Mouse (Mus musculus) embryonic facial prominence, embryonic 15.5 days (tissue): Measurements from ENCODE around the gene Ubqlnl. TPM values are rescaled to one million over a fixed set of nuclear protein-coding genes. Genes with fewer than 3 reads are reported as not detected.

Source experiments
- ATAC-seq: fragments of 200-750 bp; cut with Nextera tagmentation; 2 replicates; pipeline ENCODE4 v1.8.0; 2017; ENCODE audit warnings: low read depth, moderate TSS enrichment; ENCODE audit not compliant: insufficient number of reproducible peaks, low FRiP score, low TSS enrichment
- H3K27ac ChIP-seq: fragments of 300-500 bp; sonication (generic); replicated peaks from 2 replicates; pipeline ENCODE4 v1.5.1; 2015; ENCODE audit warnings: mild to moderate bottlenecking, inconsistent platforms
- H3K27me3 ChIP-seq: fragments of 300-500 bp; sonication (generic); 2 replicates; pipeline ENCODE4 v1.6.1; 2015; ENCODE audit warnings: inconsistent platforms
- H3K36me3 ChIP-seq: fragments of 300-500 bp; sonication (generic); 2 replicates; pipeline ENCODE4 v1.6.1; 2015; ENCODE audit warnings: mild to moderate bottlenecking, inconsistent platforms
- H3K4me1 ChIP-seq: fragments of 300-500 bp; sonication (generic); 2 replicates; pipeline ENCODE4 v1.6.1; 2015; ENCODE audit warnings: inconsistent platforms
- H3K4me2 ChIP-seq: fragments of 300-500 bp; sonication (generic); replicated peaks from 2 replicates; pipeline ENCODE4 v1.6.1; 2015; ENCODE audit warnings: mild to moderate bottlenecking, inconsistent platforms
- H3K4me3 ChIP-seq: fragments of 300-500 bp; sonication (generic); replicated peaks from 2 replicates; pipeline ENCODE4 v1.5.1; 2015; ENCODE audit warnings: mild to moderate bottlenecking, inconsistent platforms
- H3K9ac ChIP-seq: fragments of 300-500 bp; sonication (generic); 2 replicates; pipeline ENCODE4 v1.6.1; 2015; ENCODE audit warnings: inconsistent platforms
- H3K9me3 ChIP-seq: fragments of 300-500 bp; sonication (generic); replicated peaks from 2 replicates; pipeline ENCODE4 v1.6.1; 2016; ENCODE audit warnings: inconsistent platforms
- WGBS: fragments of 180-500 bp; shearing (Covaris S2); methylation state at CpG from one replicate; pipeline ENCODE4 v1.1.7; 2015; 5-methylcytosine and 5-hydroxymethylcytosine counted together
- polyA plus RNA-seq: library from polyadenylated mRNA; unstranded; fragments of >200 nt; fragmentation: Nextera tagmentation; extraction: Ambion mirVana; gene quantifications from 2 replicates; pipeline ENCODE4 v1.2.1, GENCODE M21; 2015

Gene Ubqlnl
- polyA plus RNA-seq, result 0.12 and 0.49 TPM in 2 replicates

DNA sequence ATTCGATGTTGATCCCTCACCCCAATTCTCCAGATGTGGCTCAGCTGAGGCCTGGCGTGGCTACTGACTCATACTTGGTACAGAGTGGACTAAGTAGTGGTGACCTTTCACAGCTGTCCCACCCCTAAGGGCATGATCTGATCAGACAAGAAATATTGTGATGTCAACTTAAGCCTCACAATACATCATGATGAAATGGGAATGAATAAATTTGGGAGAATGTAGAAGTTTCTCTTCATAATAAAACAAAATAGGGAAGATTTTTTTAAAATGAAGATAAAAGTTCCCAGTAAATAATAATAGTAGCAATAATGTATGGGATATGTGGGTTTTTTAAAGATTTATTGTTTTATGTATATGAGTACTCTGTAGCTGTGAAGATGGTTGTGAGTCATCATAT is at the start of gene Ubqlnl:
Gene Ubqlnl (minus strand): TSS at position 101 of the 400 bp plus-strand sequence.
- WGBS, result 76% methylated on average over 2 of the region's 2 CpGs
- Histone ChIP-seq H3K27me3 (no peaks in the 10 kb centered on the region), H3K9me3 (no peaks in the 10 kb centered on the region), H3K27ac (no peak within 1 kb of the TSS), H3K4me2 (no peak within 1 kb of the TSS), H3K4me3 (no peak within 1 kb of the TSS), H3K4me1 (no peaks in the 10 kb centered on the region), H3K36me3 (no peaks in the 10 kb centered on the region), H3K9ac (no peak within 1 kb of the TSS)
- no peak for ATAC-seq

DNA sequence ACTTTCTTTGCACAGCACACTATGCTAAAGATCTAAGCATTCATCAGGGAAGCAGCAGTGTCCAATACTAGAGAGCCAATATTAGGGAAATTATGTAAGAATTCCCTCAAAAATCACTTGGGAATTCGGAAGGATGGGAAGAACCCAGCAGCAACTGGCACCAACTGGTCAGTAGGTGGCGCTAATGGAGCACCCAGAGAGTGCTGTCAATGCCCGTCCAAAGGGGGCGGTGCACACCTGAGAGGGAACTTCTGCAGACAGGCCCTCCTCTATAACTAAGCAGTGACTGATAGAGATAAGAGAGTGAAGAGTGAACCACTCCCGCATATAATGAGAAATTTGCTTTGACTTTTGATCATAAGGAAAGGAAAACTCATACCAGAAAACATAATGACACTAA is 49.5 kb upstream of the Ubqlnl start:
- Histone ChIP-seq H3K9ac (no peak overlapping the region), H3K4me3 (no peak overlapping the region), H3K9me3 (no peaks in the 10 kb centered on the region), H3K27ac (no peak overlapping the region), H3K27me3 (no peaks in the 10 kb centered on the region), H3K36me3 (no peaks in the 10 kb centered on the region), H3K4me1 (no peaks in the 10 kb centered on the region), H3K4me2 (no peak overlapping the region)
- ATAC-seq, result no peak
- WGBS, result 5% methylated on average over 5 of the region's 5 CpGs

DNA sequence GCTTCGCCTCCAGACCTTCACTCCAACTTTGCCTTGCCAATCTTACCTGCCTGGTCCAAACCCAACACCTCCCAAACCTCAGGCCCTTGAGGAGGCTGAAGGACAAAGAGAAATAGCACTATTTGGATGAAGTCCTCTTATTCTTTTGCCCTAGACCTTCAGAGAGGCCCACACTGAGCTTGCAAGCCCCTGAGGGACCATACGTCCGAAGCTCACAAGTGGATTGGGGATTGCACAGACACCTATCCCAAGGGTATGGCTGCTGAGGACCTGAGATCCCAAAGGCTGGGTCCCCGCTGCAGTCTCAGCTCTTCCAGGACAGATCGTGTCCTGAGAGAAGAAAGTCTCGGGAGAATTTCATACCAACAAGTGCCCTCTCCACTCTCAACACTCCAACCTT is 45.5 kb upstream of the Ubqlnl start, which contains the start of gene Olfr649:
Gene Olfr649 (minus strand): TSS at position 101 of the 400 bp plus-strand sequence.
- no peak within 1 kb of the TSS for H3K27ac ChIP-seq
- no peak for ATAC-seq
- no peak within 1 kb of the TSS for H3K4me3 ChIP-seq
- WGBS, result 76% methylated on average over 6 of the region's 6 CpGs
- no peak within 1 kb of the TSS for H3K4me2 ChIP-seq
- no peaks in the 10 kb centered on the region for H3K36me3 ChIP-seq
- H3K9ac ChIP-seq, result no peak within 1 kb of the TSS
- H3K9me3 ChIP-seq, result no peaks in the 10 kb centered on the region
- no peaks in the 10 kb centered on the region for H3K27me3 ChIP-seq
- no peaks in the 10 kb centered on the region for H3K4me1 ChIP-seq

DNA sequence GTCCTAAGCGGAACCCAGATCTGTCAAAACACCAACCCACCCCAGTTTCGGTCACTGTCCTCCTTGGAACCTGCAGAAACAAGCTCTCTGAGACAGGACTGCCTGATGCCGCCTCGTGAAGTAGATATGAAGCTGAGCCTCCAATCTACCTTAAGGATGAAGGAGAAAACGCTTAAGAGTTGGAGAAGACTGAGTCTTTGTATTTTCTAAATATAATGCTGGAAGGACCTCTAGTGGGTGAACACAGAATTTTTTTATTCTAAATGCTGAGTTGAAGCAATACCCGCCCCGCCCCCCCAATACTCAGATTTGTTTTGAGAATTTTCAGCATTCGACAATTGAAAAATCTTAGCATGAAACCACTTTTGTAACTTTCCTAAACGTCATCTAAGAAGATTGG is 40.9 kb upstream of the Ubqlnl start:
- no peak for ATAC-seq
- Histone ChIP-seq H3K27ac (no peak overlapping the region), H3K4me3 (no peak overlapping the region), H3K9ac (no peak overlapping the region), H3K27me3 (no peaks in the 10 kb centered on the region), H3K4me2 (no peak overlapping the region), H3K4me1 (no peaks in the 10 kb centered on the region), H3K9me3 (no peaks in the 10 kb centered on the region), H3K36me3 (no peaks in the 10 kb centered on the region)
- WGBS, result 59% methylated on average over 9 of the region's 9 CpGs

DNA sequence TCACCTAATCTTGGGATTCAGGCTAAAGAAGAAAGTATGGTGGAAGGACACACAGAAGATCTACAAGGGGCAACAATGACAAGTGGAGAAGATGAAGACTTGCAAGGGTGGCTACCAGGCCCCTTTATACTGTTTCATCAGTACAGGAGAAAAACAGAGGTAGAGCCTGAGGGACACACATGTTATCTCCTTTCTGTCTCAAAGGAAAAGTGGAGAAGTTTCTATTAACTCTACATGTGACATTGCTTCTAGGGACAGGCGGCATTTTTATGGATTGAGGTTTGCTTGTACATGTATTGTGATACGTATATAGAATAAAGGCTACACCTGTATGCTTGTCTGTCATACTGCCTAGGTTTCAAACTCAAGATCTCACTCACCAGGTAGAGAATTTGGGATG is 32.9 kb upstream of the Ubqlnl start, which contains the start of gene Olfr648:
Gene Olfr648 (minus strand): TSS at position 101 of the 400 bp plus-strand sequence.
- no peak for ATAC-seq
- Histone ChIP-seq H3K27ac (no peak within 1 kb of the TSS), H3K4me3 (no peak within 1 kb of the TSS), H3K27me3 (no peaks in the 10 kb centered on the region), H3K4me1 (no peaks in the 10 kb centered on the region), H3K9ac (no peak within 1 kb of the TSS), H3K4me2 (no peak within 1 kb of the TSS), H3K36me3 (no peaks in the 10 kb centered on the region), H3K9me3 (no peaks in the 10 kb centered on the region)
- 81% methylated on average over 2 of the region's 2 CpGs for WGBS

DNA sequence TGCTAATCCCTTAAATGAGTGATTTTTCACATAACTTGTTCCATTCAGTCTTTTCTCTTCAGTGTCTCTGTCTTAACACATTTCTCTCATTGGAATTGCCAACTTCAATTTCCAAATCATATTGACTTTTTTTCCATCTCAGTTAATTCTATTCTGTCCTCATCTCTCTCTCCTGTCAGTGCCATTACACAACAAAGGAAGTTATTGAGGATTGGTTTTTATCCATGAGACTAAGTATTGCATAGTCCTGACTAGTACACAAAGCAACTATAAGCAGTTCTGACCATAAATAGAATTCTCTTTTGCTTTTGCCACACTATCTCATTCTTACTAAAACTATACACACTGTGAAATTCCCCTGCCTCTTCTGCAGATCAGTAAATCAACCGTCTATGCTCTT is 28.7 kb upstream of the Ubqlnl start:
- Histone ChIP-seq H3K9ac (no peak overlapping the region), H3K4me2 (no peak overlapping the region), H3K36me3 (no peaks in the 10 kb centered on the region), H3K4me1 (no peaks in the 10 kb centered on the region), H3K9me3 (no peaks in the 10 kb centered on the region), H3K27ac (no peak overlapping the region), H3K4me3 (no peak overlapping the region), H3K27me3 (no peaks in the 10 kb centered on the region)
- ATAC-seq, result no peak
- WGBS, result 91% methylated on average over 1 of the region's 1 CpGs

DNA sequence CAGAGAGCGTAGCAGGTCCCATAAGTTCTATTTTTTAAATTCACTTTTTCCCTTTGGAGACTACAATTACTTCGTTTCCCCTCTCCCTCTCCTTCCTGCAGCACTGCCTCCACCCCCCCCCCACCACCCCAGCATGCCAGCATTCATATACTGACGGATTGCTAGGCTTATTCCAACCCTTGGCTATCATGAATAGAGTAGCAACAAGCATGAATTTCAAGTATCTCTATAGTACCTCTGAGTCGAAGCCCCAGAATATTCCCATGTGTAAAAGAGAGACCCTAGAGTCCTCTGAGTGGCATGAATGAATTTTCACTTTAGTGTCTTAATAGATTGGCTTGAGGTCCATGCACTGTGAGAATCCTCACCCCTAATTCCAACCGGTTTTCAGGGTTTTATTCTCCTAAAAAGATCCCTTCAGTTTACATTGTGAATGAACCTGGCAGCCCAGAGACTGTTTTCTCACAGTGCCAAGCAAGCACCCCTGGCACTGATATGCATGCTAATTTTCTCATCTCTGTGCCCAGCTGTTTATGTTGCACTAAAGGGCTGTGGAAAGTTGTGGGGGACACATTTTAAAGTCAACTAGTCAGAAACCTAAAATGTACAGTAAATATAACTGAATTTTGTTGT is 28.2 kb upstream of the Ubqlnl start:
- H3K27ac ChIP-seq, result no peak overlapping the region
- H3K9me3 ChIP-seq, result no peaks in the 10 kb centered on the region
- no peaks in the 10 kb centered on the region for H3K4me1 ChIP-seq
- no peak overlapping the region for H3K4me2 ChIP-seq
- H3K4me3 ChIP-seq, result no peak overlapping the region
- WGBS, result 65% methylated on average over 5 of the region's 5 CpGs
- no peak for ATAC-seq
- no peak overlapping the region for H3K9ac ChIP-seq
- no peaks in the 10 kb centered on the region for H3K36me3 ChIP-seq
- no peaks in the 10 kb centered on the region for H3K27me3 ChIP-seq

DNA sequence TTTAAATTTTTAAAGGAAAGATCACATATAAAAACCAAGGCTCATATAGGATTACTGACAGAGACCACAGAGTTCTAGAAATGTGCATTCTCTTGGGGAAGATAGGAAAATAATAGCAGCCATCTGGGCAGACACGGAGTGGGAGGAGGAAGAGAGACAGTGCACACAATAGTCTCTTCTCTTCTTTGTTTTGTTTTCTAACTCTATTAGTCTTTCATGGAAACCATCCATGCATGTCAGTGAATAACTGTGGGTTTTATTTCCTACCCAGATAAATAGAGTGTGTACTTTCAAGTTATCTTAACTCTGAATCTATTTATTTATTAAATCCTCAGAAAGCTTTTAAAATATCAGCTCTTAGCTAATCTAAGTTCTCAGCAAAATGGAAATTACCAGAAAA is 24.7 kb upstream of the Ubqlnl start:
- 44% methylated on average over 1 of the region's 1 CpGs for WGBS
- Histone ChIP-seq H3K4me1 (no peaks in the 10 kb centered on the region), H3K4me2 (no peak overlapping the region), H3K27me3 (no peaks in the 10 kb centered on the region), H3K36me3 (no peaks in the 10 kb centered on the region), H3K9me3 (no peaks in the 10 kb centered on the region), H3K9ac (no peak overlapping the region), H3K4me3 (no peak overlapping the region), H3K27ac (no peak overlapping the region)
- ATAC-seq, result no peak

DNA sequence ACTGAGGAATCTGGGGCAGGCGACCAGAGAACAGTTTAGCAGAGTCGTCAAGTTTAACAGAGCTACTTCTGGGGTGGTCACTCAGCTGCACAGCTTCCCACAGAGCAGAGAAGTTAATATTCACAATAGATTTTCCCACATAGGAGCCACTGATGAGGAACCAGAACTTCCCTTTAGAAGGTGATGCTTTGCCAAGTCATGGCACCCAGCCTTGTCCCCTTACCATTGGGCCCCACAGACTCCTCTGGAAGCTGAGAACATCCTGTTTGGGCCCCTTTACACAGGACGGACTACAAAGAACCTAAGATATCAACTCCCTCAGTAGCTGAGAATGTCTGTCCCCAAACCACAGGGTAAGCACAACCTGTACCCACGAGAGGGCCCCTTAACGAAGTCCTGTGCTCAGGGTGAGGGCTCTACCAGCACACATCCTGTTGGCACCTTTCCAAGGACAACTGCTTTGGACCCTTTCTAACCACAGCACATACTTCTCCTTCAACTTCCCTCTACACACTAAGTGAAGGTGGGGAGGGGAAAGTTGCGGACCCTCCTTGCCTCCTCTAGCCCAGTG is 19.4 kb upstream of the Ubqlnl start:
- H3K27me3 ChIP-seq, result no peaks in the 10 kb centered on the region
- H3K9ac ChIP-seq, result no peak overlapping the region
- ATAC-seq, result no peak
- H3K27ac ChIP-seq, result no peak overlapping the region
- H3K36me3 ChIP-seq, result no peaks in the 10 kb centered on the region
- no peaks in the 10 kb centered on the region for H3K4me1 ChIP-seq
- no peaks in the 10 kb centered on the region for H3K9me3 ChIP-seq
- 58% methylated on average over 6 of the region's 6 CpGs for WGBS
- H3K4me2 ChIP-seq, result no peak overlapping the region
- H3K4me3 ChIP-seq, result no peak overlapping the region

DNA sequence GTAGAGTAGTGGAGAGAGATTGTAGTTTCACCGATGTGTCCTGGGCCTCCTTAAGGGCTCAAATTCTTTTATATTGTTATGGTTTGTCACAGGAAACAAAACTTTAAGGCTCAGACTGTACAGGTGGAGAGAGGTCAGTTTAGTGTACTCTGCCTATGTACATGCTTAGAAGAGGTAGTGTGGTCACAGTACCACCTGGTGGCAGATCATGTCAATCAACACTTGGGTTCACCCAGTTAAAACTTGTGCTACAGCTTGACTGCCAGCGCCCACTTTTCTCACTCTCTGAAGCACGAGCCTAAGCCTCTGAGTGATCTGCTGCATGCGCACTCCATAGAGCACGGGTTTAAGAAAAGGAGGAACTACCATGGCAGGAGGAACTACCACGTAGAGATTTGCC is 16.7 kb upstream of the Ubqlnl start:
- 82% methylated on average over 6 of the region's 6 CpGs for WGBS
- no peak overlapping the region for H3K4me3 ChIP-seq
- H3K4me1 ChIP-seq, result no peaks in the 10 kb centered on the region
- no peak overlapping the region for H3K4me2 ChIP-seq
- no peak overlapping the region for H3K9ac ChIP-seq
- H3K27ac ChIP-seq, result no peak overlapping the region
- ATAC-seq, result no peak
- H3K9me3 ChIP-seq, result no peaks in the 10 kb centered on the region
- no peaks in the 10 kb centered on the region for H3K27me3 ChIP-seq
- H3K36me3 ChIP-seq, result no peaks in the 10 kb centered on the region

DNA sequence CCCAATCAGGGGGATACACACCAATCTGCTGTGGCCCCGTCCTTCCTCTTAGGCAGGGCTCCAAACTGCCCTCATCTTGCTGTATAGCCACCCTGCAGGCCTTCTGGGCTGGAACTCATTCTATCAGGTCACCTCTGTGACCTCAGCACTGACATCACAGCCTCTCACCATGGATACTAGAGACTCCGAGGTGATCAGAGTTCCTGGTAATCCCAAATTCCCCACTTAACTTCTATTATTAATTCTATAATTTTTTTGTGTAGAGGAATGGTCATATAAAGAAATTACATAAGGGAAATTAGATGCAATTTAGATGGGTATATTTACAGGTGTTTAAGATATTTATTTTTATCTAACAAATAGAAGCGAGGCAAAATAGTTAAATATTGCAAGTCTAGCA is 7.2 kb downstream of the Ubqlnl start, which contains the start of gene Ubqln3:
Gene Ubqln3 (minus strand): TSS at position 101 of the 400 bp plus-strand sequence.
- no peaks in the 10 kb centered on the region for H3K9me3 ChIP-seq
- H3K27ac ChIP-seq, result no peak within 1 kb of the TSS
- H3K4me2 ChIP-seq, result no peak within 1 kb of the TSS
- no peak for ATAC-seq
- H3K4me3 ChIP-seq, result no peak within 1 kb of the TSS
- no peak within 1 kb of the TSS for H3K9ac ChIP-seq
- H3K36me3 ChIP-seq, result no peaks in the 10 kb centered on the region
- no peaks in the 10 kb centered on the region for H3K27me3 ChIP-seq
- 72% methylated on average over 3 of the region's 3 CpGs for WGBS
- H3K4me1 ChIP-seq, result no peaks in the 10 kb centered on the region

DNA sequence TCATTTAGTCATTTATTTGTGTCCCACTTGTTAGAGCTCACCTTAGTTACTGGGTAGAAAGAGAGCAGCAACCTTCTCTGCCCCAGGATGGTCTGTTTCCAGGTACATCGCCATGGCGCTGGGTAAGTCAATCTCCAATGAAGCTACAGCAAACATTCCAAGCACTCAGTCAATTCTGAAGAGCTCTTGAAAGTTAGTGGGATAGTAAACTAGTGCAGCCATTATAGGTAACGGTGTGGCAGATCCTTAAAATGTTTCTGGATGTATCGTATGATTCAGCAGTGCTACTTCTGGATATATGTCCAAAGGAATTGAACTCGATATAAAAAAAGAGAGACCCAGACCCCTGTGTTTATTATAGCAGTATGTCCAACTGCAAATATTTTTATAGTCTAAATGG is 13.1 kb downstream of the Ubqlnl start, which contains the start of gene Olfr643:
Gene Olfr643 (minus strand): TSS at position 101 of the 400 bp plus-strand sequence.
- Histone ChIP-seq H3K9me3 (no peaks in the 10 kb centered on the region), H3K27me3 (no peaks in the 10 kb centered on the region), H3K9ac (no peak within 1 kb of the TSS), H3K4me3 (no peak within 1 kb of the TSS), H3K36me3 (no peaks in the 10 kb centered on the region), H3K27ac (no peak within 1 kb of the TSS), H3K4me2 (no peak within 1 kb of the TSS), H3K4me1 (no peaks in the 10 kb centered on the region)
- 85% methylated on average over 5 of the region's 5 CpGs for WGBS
- no peak for ATAC-seq
